Mouse (Mus musculus) spleen, postnatal 36 days (tissue): ENCODE data around the gene Taar8c.
"Not testable (repeated sequence)": the region's sequence is repeated elsewhere in the genome, so short reads cannot be mapped to it uniquely, and the experiment has no call there.

Experiments
- DNase-seq, 2 experiments: peaks; one replicate each; pipeline ENCODE4 v3.0.0; 2022; ENCODE audit warnings: low spot score in 2 of 2, mixed read lengths in 1 of 2

Gene Taar8c

DNA sequence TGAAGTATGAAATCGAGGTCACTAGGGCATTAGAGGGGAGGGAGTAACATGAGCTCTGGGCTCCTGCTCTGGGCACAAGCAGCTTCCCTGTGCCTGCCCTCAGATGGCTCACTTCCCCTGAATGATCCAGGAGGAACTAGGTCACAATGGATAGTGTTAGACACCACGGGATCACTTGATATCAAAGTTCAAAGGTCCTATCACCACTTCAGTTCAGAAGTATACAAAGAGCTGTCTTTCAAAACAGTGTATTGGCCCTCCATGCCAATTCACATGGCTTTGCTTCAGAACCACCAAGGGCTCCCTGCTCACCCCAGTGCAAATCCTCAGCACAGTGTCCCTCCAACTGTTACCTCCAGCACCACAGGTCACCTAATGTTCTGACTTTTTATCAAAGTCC lies 27.0 kb downstream of the Taar8c start:
- DNase-seq, result not testable (repeated sequence)

DNA sequence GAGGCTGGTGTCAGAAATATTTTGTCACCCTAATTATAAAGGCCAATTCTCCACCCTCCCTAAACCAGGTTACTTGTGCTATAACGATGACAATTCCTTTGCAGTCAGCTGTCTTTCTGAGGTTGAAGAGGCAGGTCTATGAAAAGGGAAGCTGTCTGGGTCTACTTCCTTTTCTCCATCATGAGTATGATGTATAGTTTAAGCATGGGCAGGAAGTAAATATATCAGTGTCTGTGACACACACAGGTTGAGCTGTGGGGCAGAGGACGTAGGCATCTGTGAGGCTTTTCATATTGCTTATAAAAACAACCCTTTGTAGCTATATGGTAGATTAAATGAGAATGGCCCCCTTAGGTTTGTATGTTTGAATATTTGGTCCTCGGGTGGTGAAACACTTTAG lies 42.7 kb downstream of the Taar8c start:
- no peak for DNase-seq

DNA sequence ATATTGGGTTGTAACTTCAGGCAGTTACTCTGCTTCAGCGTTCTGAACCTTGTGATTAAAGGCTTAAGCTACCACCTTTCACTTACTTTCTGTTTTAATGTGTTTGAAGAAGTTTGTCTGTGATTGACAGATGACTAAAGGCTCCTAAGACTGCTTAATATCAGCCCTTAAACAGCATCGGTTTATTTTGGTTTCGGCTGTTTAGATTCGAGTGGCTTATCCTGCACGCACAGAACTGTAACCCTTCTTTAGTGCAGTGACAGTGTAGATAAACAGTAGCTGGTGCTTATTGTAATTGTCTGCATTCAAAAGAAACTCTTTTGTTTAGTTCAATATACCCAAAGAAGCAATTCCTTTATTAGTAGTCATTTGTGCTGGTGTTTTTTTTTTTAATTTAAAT lies 49.7 kb downstream of the Taar8c start:
- no peak for DNase-seq
